Mouse (Mus musculus) gastrocnemius, adult 18-20 months (tissue): Measurements from ENCODE around the gene Prmt7. TPM values are rescaled to one million over a fixed set of nuclear protein-coding genes. Genes with fewer than 3 reads are reported as not detected.

Experiments
- DNase-seq: peaks from one replicate; pipeline ENCODE4 v3.0.0; 2021; ENCODE audit warnings: low spot score
- total RNA-seq, 2 experiments: library from RNA; stranded (reverse); gene quantifications; 2 replicates each; pipeline ENCODE4 v1.2.3; 2021

Prmt7 gene
- total RNA-seq, 2 experiments from 2014 or later = 27.2 to 30.3 TPM

- no peak for DNase-seq
Observed at GRCm38 (mm10) chr8:106213959-106214358, 3.2 kb downstream of the Prmt7 start.

- no peak for DNase-seq
Observed at GRCm38 (mm10) chr8:106219620-106220019, 8.9 kb downstream of the Prmt7 start.

DNA sequence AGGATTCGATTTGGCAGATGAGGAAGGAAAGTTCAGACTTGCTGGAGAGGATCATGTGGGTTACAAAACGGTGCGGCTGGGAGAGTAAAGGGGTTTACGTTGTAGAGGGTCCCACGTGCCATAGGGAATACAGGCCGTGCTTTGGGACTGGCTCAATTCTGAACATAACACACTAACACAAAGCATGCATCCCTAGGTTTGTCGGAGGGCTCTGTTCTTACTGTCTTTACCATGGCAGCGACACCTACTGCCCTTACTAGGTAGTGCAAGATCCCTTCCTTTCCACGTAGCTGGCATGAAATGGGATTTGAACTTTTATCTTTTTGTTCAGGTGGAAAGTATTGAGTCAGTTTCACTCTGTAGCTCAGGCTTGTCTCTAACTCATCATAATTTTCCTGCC, 15.9 kb downstream of the Prmt7 start:
- DNase-seq = peak; percentile 54

- no peak for DNase-seq
Observed at GRCm38 (mm10) chr8:106231536-106231935, 20.8 kb downstream of the Prmt7 start.

DNA sequence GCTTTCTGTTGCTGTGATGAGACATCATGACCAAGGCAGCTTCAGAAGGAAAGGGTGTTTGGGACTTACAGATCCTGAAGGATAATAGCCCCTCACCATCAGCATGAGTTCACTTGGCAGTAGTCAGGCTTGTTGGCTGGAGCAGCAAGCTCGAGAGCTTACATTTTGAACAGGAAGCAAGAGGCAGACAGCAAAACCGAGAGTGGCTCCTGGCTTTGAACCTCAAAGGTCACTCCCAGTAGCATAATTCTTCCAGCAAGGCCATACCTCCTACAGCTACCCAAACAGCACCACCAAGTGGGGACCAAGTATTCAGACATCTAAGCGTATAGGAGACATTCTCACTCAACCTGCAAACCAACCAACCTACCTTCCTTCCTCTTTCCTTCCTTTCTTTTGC, 22.0 kb downstream of the Prmt7 start:
- DNase-seq = no peak

DNA sequence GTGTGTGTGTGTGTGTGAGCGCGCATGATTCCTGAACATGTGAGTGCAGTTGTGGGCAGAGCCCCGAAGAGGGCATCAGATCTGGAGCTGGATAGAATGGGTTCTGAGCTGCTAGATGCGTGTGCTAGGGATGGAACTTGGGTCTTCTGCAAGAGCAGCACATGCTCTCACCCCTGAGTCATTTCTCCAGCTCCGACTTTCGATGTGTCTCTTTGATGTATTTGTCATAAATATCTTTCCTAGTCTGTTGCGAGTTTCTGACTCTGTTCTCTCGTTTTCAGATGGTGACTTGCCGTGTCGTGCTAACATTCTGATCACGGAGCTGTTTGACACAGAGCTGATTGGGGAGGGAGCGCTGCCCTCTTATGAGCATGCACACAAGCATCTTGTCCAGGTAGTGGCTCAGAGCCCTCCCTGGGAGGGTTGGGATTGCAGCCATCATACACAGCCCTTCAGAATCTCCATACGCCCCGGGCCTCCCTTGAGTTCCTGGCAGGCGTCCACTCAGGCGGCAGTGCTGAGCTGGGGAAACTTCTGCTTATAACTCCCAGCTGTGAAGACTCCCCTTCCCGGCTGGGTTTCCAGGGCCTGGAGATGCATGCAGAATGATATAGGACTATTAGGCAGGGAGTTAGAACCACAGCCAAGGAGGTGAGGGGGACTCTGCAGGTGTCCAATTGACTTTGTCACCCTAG, 24.0 kb downstream of the Prmt7 start:
- DNase-seq = no peak

- DNase-seq = no peak
Observed at GRCm38 (mm10) chr8:106237106-106237505, 26.4 kb downstream of the Prmt7 start.

GRCm38 (mm10) chr8:106250186-106250585, 39.5 kb downstream of the Prmt7 start:
- no peak for DNase-seq

DNA sequence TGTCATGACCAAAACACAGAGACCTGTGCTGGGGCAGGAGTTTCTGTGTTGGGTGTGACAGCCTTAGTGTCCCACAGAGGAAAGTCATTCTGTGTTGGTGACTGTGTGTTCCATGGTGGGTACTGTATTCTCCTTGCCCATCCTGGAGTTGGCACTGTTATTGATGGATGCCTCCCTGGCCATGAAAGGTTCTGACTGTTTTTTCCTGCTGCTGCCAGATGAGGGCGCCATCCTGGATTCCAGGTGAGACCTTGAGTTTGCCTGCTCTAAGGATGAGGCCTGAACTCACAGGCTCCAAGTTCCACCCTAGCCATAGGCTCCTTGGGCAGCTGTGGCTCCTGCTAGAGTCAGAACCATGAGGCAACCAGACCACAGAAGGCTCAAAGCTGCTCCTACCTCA, 47.4 kb downstream of the Prmt7 start:
- DNase-seq = no peak

DNA sequence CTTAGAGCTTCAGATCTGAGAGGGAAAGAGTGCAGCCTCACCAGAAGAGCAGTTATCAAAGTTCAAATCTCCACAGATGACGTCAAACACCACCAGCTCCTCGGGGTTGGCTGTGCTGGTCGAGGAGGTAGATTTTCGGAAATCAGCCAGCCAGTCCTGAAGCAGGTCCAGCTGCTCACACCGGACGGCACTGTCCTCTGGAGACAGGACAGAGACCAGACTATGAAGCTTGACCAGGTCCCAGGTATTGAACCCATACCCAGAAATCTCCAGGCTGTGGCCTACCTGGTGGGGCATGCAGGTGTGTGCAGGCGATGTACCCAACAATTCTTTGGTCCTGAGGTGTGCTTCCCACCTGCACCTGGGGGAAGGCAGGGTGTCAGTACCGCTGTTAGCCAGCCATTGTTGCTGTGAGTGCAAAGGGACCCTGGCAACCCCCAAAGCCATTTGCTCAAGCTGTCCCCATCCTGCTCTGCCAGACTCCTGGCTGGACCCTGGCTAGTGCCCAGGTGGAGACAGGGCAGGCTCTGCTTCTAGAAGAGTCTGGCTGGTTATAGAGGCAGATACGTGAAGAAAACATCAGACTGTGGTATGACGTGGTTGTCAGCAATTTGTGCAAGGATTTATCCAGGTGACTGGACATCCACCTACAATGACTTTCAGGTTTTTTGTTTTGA, 49.0 kb downstream of the Prmt7 start:
- DNase-seq = no peak

- DNase-seq = no peak
Observed at GRCm38 (mm10) chr8:106260894-106261293, 50.2 kb downstream of the Prmt7 start.

DNA sequence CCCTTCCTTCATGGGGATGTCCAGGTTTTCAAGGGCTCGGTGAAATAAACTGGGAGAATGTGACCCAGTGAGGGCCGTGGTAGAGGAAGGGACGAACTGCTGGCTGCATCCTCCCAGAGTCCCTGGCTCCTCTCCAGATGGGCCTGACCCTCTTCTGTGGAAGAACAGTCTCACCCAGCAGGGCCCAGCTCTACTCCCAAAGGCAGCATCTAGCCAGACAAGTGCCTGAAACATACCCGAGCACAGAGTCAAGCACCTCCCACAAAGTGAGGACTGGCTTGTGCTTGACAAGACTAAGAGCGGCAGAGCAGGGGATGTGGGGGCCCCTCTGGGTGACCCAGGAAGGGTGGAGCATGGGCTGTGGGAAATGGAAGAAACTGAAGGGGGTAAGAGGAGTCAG, 51.6 kb downstream of the Prmt7 start:
- DNase-seq = peak; percentile 45

DNA sequence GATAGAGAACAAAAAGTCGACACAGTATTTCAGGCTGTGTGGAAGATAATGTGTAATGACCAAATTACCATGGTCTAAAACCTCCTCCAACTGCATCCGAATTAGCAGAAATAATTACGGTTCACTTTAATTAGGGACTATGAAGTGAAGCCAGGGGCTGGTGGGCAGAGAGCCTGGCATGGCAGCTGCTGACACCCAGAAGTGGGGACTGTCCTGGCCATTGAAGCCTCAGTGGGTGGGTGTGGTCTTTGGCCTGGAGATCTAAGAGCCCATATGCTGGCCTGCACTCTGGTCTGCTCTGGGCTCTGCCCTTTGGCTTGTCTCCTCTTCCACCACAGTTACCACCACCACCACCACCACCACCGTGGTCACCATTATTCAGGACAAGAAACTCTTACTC, 53.2 kb downstream of the Prmt7 start:
- DNase-seq = no peak

DNA sequence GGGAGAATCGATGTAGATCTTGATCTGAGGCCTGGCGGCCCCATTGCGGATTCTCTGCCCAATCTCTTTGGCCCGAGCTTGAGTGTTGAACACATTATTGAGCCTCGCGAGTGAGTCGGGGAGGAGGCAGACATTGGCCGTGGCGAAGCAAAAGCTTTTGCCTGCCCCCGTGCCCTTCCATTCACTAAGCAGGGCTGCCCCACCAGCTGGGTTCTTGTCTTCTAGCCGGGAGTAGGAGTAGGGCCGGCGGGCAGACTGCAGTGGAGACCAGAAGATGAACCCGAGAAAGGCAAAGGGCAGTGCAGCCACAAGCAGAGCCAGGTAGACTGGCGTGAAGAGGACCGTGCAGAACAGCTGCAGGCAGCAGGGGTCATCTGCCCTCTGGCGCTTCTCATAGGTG, 54.7 kb downstream of the Prmt7 start:
- no peak for DNase-seq

GRCm38 (mm10) chr8:106268710-106269346, 58.1 kb downstream of the Prmt7 start:
- DNase-seq = no peak

DNA sequence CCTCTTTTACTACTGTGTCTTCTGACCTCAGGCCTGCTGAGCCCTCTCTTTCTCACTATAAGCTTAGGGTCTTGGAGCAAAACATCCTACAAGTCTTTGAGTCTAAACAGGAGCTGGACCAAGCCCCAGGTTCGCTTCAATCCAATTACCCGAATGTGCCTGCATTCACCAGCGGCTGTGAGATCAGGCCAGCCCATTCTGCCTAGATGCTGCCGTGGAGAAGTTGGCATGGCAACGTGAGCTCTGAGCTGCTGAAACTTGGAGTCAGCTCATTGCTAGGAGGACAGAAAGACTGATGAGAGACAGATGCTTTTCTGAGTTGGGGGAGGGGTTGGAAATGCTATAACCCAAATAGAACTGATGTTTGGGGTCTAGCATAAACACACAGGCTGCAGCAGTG, 60.1 kb downstream of the Prmt7 start:
- no peak for DNase-seq

GRCm38 (mm10) chr8:106271378-106271777, 60.6 kb downstream of the Prmt7 start:
- no peak for DNase-seq

GRCm38 (mm10) chr8:106273468-106273867, 62.7 kb downstream of the Prmt7 start:
- DNase-seq = no peak

DNA sequence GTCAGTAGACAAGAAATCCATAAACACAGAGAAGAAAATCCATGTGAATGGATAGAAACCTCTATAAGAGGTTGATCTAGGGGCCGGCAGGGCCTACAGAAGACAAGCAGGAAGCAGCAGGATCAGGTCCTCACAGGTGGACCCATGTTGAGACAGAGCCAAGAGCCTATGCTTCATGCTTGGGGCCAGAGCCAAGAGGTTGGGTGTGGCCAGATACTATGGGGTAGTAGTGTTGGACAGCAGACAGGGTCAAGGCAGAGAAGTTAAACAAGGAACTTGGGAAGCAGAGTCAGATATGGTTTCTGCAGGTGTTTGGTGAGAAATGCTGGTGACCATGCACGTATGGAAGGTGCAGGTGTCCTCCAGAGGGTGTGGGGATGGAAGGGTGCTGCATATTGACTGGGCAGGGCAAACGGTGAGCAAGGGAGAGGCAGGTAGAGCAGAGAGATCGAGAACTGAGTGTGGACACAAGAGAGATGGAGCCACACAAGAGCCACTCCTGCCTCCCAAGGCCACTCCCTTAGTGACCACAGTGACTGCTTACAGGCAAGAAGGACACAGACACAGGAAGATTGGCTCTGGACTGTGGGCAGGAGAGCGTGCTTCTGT, 66.1 kb downstream of the Prmt7 start:
- DNase-seq = no peak

GRCm38 (mm10) chr8:106278367-106279042, 67.8 kb downstream of the Prmt7 start:
- DNase-seq = no peak

- DNase-seq = no peak
Observed at GRCm38 (mm10) chr8:106280154-106280553, 69.4 kb downstream of the Prmt7 start.

DNA sequence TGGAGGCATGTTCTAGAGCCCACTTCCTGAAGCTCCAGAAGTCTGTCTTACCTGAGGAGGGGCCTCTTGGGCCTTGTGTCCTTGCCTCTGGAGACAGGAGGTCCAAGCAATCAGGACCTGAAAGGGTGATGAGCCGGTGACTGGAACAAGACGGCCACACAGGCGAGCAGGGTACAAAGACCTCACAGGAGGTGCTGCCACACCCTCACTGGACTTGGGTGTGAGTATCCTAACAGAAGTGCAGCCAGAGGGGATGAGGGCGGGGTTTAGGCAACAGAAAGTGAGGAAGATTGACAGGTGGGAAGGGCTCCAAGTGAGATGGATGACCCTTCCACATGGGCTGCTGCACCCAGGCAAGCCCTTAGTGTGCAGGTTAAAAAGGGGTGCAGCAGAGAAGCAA, 70.1 kb downstream of the Prmt7 start:
- DNase-seq = no peak
